Mouse (Mus musculus) left cerebral cortex, adult 2 months (tissue): ENCODE results near the gene Gm17571. TPM values are rescaled to one million over a fixed set of nuclear protein-coding genes. Genes with fewer than 3 reads are reported as not detected.

Experiments used
- DNase-seq, 2 experiments: peaks; one replicate each; pipeline ENCODE4 v3.0.0; 2021 to 2022; ENCODE audit warnings: low spot score in 2 of 2, mixed read lengths in 1 of 2; ENCODE audit errors: extremely low spot score in 1 of 2
- H3K27ac ChIP-seq: fragments of 200-600 bp; 2 replicates; pipeline ENCODE4 v1.8.1; 2022
- H3K4me3 ChIP-seq: fragments of 200-600 bp; 2 replicates; pipeline ENCODE4 v1.8.1; 2022
- CTCF ChIP-seq: fragments of 200-600 bp; IDR thresholded peaks from 2 replicates; pipeline ENCODE4 v1.8.1; 2022; ENCODE audit warnings: antibody characterized with exemption, mild to moderate bottlenecking, moderate library complexity
- intact Hi-C: fragments of 180-260 bp; cut with DNase I; formaldehyde crosslinking; loops from one replicate; pipeline ENCODE4 v1.15.1; 2025
- total RNA-seq, 2 experiments: library from RNA; stranded (reverse); gene quantifications; 2 replicates each; pipeline ENCODE4 v1.2.3; 2021

Gene Gm17571
- total RNA-seq, 2 experiments from 2014 or later: not detected

DNA sequence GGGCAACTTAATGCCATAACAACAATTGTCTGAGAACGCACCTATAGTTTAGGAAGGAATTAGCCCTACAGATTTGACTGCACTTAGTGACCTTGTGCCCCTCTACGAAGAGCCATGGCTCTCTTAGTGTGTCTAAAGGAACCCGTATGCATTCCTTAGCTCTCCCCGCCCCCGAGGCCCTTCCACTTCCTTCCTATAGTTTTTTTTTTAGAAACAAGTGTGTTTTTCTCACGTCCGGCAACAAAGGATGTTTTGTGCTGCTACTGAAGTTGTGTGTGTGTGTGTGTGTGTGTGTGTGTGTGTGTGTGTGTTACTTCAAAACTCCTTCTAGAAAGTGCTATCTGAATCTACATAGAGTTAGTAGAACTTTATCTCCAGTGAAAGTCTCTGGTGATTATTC is 23.5 kb upstream of the Gm17571 start:
- H3K27ac ChIP-seq: peak overlapping the region; percentile 45; the same call in 1 of the 2 replicates

GRCm38 (mm10) chr9:13468778-13469177 is 22.2 kb upstream of the Gm17571 start:
- TF ChIP-seq CTCF: no peak; the same call in 1 of the 2 replicates
- Histone ChIP-seq H3K4me3 (no peak overlapping the region), H3K27ac (no peak overlapping the region)
- intact Hi-C loops: no loop called here
- no peak for DNase-seq

More for the DNA sequence above, 23.5 kb upstream of the Gm17571 start:
- H3K4me3 ChIP-seq: no peak overlapping the region
- intact Hi-C loops: no loop called here
- TF ChIP-seq CTCF: no peak
- DNase-seq: no peak

- no peak for DNase-seq
- intact Hi-C loops: no loop called here
- Histone ChIP-seq H3K4me3 (no peak overlapping the region), H3K27ac (no peak overlapping the region)
- TF ChIP-seq CTCF: no peak
Observed at GRCm38 (mm10) chr9:13467745-13468144, 21.2 kb upstream of the Gm17571 start.

DNA sequence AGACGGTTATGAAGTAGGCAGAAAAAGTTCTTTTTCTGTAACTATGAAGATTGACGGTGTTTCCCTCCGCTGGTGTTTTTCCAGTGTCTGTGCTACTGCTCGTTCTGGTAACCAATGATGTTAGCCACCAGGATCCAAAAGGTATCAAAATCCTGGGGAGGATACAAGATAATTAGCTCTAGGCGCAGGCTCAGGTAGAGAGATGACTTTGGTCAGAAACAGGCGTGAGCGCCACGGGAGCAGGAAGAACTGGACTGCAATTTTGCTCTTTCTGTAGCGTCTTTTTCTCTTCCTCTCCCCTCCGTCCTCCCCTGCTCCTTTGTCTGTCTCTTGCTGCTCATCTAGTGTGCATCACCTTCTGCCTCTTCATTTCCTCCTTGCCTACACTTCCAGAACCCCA is 20.3 kb upstream of the Gm17571 start:
- Histone ChIP-seq H3K4me3 (no peak overlapping the region), H3K27ac (no peak overlapping the region; the same call in none of the 2 replicates)
- TF ChIP-seq CTCF: no peak
- DNase-seq: no peak
- intact Hi-C loops: no loop called here

DNA sequence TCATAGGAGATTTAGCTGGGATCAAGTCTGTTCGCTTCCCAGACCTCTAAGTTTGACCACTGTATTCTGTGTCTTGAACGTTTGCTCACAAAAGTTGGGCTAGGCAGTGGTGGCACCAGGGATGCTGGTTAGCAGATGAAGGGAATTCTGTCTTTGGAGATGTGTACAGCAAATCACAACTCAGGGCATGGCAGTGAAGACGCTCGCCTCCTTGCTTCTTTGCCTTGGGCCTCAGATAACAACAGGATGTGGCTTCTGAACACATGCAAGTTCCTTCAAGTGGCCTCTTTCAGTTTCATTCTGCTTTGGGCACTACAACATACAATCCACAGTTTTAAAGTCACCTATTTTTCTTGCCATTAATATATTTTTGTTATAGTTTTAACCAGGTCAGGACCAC is 19.8 kb upstream of the Gm17571 start:
- intact Hi-C loops: no loop called here
- H3K27ac ChIP-seq: peak overlapping the region; percentile 24
- no peak for TF ChIP-seq CTCF

GRCm38 (mm10) chr9:13465358-13466020 is 18.9 kb upstream of the Gm17571 start:
- TF ChIP-seq CTCF: no peak
- intact Hi-C loops: no loop called here
- Histone ChIP-seq H3K4me3 (no peak overlapping the region), H3K27ac (no peak overlapping the region)
- no peak for DNase-seq

More for the DNA sequence above, 19.8 kb upstream of the Gm17571 start:
- no peak for DNase-seq
- no peak overlapping the region for H3K4me3 ChIP-seq

DNA sequence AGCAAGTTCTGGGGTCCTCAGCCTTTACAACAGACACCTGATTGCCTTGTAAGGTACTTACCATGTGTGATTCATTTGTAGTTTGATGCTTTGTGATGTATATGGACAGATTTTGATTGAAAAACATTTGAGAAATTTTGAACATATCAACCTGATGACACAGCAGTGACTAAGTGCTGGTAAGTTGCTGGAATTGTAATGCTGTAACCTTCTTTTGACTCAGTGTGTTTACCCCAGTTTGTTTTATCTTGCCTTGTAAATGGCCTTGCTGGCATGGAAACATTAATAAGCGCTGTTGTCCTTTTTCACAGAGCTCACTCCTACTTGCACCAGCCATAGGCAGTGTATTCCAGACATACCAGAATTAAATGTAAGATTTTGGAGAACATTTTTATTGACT is 14.4 kb upstream of the Gm17571 start:
- intact Hi-C loops: no loop called here
- TF ChIP-seq CTCF: no peak
- Histone ChIP-seq H3K4me3 (no peak overlapping the region), H3K27ac (no peak overlapping the region)
- DNase-seq: no peak

- intact Hi-C loops: no loop called here
- DNase-seq: no peak
- Histone ChIP-seq H3K4me3 (no peak overlapping the region), H3K27ac (no peak overlapping the region)
- TF ChIP-seq CTCF: no peak
Observed at GRCm38 (mm10) chr9:13460012-13460411, 13.5 kb upstream of the Gm17571 start.

GRCm38 (mm10) chr9:13459371-13459770 is 12.8 kb upstream of the Gm17571 start:
- no peak for DNase-seq
- intact Hi-C loops: no loop called here
- no peak for TF ChIP-seq CTCF
- Histone ChIP-seq H3K4me3 (no peak overlapping the region), H3K27ac (no peak overlapping the region; the same call in 1 of the 2 replicates)

DNA sequence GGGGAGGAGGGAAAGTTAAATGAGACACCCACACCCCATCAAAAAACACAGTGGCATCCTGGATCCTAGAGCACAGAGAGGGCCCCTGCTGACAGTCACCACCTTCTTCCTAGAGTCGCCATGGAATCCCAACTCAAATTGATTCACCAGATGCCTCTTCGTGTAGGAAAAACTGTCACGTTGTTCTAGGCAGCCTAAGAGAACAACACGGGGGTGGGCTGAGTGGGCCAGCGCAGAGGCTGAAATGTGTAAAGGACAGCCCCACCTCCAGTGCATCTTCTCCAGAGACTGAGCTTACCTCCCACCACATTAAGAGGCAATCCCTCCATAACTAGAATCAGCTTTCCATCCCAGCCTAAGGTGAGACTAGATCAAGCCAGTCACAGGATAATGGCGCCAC is 11.2 kb upstream of the Gm17571 start:
- H3K4me3 ChIP-seq: no peak overlapping the region
- no peak for TF ChIP-seq CTCF
- H3K27ac ChIP-seq: no peak overlapping the region
- peak in 1 of 2 experiments; percentile 21 for DNase-seq
- intact Hi-C loops: no loop called here

GRCm38 (mm10) chr9:13455231-13455630 is 8.7 kb upstream of the Gm17571 start:
- no peak for DNase-seq
- no peak overlapping the region for H3K27ac ChIP-seq
- H3K4me3 ChIP-seq: no peak overlapping the region
- TF ChIP-seq CTCF: no peak
- intact Hi-C loops: no loop called here

DNA sequence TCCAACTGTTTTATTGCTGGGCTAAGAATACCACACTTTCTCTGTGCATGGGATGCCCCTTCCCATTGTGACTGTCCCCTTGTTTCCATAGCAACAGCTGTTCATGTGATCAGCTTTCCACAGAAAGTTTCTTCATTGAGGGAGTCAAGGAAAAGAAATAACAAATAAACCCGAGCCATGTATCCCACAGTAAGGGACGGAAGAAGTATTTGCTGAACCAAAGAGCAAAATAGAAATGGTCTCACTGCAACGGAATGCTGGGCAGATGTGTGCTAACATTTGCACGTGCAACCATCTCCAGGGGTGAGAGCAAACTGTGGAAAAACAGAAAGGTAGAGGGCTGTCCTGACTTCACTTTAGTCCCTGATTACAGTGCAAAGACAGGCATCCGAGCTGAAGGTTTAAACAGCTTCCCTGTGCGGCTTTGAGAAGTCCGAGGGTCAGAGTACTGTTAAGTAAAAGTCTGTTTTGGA is 8.1 kb upstream of the Gm17571 start:
- intact Hi-C loops: no loop called here
- H3K27ac ChIP-seq: no peak overlapping the region
- no peak for DNase-seq
- no peak for TF ChIP-seq CTCF
- H3K4me3 ChIP-seq: no peak overlapping the region

DNA sequence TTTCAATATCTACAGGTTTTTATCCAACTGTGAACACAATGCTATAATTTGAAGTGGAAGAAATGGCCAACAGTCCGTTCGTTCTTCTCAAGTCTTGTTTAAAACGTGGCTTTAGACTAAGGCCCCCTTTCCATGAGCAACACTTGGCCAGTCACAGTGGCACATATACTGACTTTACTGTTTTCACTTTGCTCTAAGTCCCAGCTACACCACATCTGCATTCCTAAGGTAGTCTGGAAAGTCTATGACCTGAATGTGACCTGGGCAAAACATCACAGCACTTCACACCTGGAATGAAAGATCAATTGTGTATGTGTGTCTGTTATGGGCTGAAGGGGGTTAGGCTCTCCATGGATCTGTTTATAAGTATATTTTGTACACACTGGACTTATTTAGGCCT is 2.2 kb upstream of the Gm17571 start:
- intact Hi-C loops: no loop called here
- no peak overlapping the region for H3K27ac ChIP-seq
- H3K4me3 ChIP-seq: no peak overlapping the region
- no peak for DNase-seq
- TF ChIP-seq CTCF: no peak
